Mouse (Mus musculus) fat pad, adult 2 months (tissue): Measurements from ENCODE around the gene Layn.

Experiments
- DNase-seq: peaks from one replicate; pipeline ENCODE4 v3.0.0-alpha.2; 2011; ENCODE audit warnings: low read depth, low spot score; ENCODE audit errors: extremely low read depth

Layn gene

DNA sequence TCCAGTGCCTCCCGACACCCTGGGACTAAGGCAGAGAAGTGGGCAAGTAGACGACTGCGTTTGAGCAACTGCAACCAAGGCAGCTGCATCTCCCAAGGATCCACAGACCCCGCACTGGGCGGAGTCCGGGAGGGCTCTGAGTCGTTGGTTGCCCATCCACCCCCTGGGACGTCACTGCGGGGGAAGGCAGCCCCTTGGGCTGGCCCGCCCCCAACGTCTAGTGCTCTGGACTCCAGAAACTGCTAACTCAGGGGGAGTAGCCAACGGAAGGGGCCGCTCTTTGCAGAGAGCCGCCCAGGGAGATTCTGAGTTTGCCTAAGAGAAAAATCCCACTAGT lies at the start of gene Layn:
Gene Layn, minus strand, starts transcription at position 116 of the 337 bp plus-strand sequence.
- DNase-seq, result no peak

GRCm38 (mm10) chr9:51114767-51115166 lies 37.9 kb upstream of the Layn start:
- DNase-seq, result no peak

GRCm38 (mm10) chr9:51105751-51106150 lies 28.9 kb upstream of the Layn start:
- DNase-seq, result no peak

DNA sequence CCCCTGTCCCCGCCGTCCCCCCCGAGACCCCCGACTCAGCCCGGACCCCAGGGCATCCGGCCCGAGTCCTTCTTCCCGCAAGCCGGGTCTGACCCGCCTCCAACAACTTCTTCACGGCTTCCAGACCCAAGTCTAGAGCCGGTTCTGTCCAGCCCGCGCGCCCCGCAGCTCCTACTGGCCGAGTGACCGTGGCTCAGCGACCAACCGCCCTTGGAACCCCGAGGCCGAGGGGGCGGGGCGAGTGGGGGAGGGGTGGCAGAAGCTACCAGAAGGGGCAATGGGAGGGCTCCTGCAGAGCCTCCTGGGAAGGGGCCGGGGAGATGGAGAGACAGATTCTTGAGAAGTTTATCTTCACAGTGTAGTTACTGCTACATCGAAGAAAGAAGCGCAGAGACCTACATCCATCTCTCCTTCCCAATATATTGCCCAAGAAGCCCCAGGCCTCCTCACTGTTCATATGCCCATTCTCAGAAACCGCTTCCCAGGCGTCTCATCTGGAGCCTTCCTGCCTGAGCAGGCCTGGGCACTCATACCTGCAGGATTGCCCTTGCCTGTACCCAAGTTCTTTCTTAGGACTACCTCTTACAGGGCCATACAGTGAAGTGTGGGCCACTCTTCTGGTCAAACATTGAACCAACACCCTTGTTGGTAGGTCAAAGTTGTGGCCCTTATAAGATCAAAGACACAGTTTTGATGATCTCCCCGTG lies 27.1 kb upstream of the Layn start:
- DNase-seq, result no peak

GRCm38 (mm10) chr9:51102963-51103807 lies 26.3 kb upstream of the Layn start:
- no peak for DNase-seq

DNA sequence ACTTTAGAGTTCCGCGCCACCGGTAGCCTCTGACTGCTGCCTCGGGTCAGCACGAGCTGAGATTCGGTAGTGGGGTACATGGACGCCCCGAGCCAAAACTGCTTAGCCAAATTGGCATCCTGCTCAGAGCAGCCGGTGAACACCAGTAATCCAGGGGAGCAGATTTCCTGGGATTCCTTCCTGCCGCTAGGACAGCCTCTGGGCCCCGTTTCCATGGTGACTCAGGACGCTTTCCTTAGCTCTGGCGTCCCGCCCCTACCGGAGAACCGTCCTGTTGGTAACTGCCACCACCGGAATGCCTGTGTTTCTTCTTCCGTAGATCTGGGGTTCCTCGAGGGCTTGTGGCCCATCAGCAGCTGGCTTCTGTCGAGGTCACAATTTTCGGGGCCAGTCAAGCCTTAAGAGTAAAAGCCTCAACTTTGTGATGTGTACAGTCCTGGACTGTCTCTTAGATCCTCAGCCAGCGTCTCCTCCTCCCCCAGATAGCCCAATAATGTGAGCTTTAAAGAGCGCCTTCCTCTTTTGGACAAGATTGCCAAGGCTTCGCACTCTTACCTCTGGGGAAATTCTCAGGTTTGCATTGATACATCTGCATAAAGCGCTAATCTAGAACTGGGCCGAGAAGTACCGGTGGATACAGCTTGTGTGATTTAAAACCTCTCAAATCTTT lies 25.0 kb upstream of the Layn start, which contains the start of gene 4833427G06Rik:
Gene 4833427G06Rik, minus strand, starts transcription at position 323 of the 670 bp plus-strand sequence.
- no peak for DNase-seq

- DNase-seq, result no peak
These were observed 19.4 kb upstream of the Layn start for GRCm38 (mm10) chr9:51096306-51096705.

DNA sequence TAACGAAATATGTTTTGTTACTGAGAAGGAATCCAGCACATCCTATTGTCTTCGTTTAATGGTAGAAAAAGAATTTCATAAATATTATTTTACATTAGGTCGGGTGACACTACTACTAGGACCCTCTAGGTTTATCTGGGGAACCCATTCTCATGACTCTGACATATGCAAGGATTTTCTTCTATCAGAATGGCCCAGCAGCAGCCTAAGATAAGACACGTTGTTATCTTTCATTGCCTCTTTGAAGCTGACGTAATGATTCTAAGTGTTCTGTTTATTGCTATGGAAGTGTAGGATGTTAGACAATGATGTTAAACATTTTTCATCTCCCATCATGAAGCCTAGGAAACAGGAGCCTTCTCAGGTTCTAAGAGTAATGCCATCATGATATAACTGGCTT lies 16.8 kb upstream of the Layn start:
- no peak for DNase-seq

DNA sequence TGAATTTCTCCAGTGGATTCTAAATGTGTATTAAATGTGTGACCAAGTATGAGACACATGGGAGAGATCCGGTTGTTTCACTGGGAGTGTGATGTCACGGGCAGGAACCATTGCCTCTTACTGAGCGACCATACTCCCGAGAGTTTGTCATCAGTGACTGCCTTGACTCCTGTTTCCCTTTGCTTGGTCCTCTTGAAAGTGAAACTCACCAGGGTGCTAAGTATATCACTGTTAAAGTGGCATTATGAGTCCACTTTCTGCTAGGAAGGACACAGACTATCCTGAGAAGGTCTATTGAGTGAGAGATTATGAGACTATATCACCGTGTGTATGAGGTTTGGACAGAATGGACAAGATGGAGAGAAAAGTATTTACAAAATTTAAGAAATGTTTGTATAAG lies 4.7 kb upstream of the Layn start:
- no peak for DNase-seq

DNA sequence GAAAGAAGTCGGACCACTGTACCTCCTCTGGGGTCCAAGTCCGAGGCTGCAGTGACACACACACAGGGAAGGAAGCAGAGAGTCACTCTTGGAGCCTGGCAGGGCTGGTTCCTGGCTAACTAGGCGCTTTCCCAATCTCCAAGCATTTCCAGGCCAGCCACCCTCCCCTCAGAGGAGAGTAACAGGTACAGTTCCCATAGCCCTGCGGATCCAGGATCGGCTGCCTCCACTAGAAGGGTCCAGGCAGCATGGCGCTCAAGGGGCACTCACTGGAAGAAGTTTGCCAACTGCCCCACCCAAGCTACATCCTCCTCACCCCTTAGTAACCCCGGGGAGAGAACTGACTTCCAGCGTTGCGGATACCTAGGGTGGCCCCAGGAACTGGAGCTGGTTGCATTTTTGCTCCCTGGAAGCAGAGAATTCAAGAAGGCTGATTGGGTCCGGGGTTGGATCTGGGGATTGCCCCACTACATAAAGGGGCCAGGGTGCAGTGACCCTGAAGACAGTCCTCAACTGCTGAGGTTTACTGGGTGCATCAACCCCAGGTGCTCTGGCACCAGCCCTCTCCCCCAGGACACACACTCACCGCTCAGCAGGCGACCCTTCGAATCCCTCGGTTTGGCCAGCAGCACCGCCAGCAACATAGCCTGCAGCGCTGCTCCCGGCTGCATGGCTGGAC lies 455 bp downstream of the Layn start:
- DNase-seq, result no peak

- no peak for DNase-seq
These were observed 1.1 kb downstream of the Layn start for GRCm38 (mm10) chr9:51075780-51076179.

DNA sequence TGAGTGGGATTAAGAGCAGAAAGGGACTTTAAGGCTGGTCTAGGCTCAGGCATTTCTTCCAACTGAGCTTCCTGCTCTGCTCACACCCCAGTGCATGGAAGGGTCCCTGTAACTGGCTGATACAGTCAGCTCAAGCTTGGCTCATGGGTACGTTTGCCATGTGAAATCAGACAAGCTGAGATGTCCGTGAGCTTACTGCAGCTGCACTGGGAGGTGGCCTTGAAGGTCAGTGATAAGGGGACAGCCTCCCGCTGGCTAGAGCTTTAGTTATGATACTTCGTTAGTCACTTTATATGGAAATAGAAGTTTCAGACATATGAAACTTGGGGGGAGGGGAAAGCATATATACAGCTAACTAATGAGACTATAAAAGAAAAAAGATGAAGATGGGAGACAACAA lies 6.1 kb downstream of the Layn start:
- DNase-seq, result no peak

GRCm38 (mm10) chr9:51068202-51068601 lies 8.7 kb downstream of the Layn start:
- DNase-seq, result no peak

GRCm38 (mm10) chr9:51060601-51061000 lies 16.3 kb downstream of the Layn start, which contains the start of gene Btg4:
TSS of gene Btg4 (plus strand) at chr9:51060901.
- DNase-seq, result no peak

DNA sequence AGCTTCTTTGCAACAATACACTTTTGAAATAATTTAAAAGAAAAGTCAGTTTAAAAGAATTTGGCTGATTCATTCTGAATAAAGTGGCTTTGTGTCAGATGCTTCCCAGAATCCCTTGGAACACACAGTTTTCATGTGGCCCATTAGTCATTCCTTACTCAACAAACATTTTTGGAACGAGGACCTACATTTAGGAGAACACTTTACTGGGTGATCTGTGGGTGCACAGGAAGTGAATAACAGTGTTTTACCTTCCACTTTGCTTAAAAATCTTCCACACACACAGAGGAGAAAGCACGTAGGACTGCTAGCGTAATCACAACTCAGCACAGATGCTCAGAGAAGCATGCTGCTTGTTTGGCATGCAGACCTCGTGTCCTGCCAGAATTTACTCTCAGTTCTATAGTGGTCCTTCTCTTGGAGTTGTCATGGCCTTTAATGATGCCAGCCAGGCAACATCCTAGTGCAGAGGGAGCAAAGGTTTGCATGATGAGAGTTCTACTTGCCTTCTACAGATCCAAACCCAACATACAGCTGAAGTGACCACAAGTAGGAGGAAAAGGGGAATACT lies 17.9 kb downstream of the Layn start:
- DNase-seq, result no peak

DNA sequence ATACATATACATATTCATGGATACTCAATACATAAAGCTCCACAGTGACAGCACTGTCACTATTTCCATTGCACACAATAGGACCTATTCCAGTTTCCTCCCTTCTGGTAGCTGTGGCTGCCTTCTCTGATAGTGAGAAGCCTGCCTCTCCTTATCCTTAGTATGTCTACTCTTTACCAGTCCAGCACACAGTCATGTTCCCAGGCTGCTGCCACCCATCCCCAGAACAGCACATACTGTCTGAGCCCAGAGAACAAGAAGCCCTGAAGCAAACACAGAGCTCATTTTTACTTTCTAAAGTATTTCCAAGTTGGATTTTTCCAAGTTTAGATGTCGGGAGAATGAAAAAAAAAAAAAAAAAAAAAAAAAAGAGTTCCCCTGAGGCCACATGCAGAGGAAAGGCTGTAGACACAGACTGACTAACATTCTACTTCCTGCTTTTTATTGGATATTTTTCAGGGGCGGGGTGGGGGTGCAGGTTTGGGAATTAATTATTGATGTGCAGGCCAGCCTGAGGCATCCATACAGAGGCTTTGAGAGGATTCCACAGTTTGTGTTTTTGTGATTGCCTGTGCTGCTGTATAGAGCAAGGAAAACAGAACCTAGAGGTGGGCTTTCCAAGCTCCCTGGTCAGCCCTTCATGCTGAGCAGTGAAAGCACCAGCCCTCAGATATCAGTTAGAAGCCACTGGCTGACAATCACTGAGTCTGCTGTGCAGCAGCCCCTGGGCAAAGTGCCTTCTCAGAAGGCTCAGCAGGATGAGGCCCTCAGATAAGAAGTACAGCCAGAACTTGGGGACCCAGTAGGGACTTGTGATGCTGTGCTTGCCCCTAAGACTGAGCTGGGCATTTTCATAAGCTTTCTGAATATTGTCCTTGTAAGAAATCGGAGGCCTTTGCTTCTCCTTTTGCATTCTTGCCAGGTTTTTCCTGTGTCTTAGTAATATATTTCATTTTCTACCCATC lies 20.3 kb downstream of the Layn start:
- DNase-seq, result no peak

DNA sequence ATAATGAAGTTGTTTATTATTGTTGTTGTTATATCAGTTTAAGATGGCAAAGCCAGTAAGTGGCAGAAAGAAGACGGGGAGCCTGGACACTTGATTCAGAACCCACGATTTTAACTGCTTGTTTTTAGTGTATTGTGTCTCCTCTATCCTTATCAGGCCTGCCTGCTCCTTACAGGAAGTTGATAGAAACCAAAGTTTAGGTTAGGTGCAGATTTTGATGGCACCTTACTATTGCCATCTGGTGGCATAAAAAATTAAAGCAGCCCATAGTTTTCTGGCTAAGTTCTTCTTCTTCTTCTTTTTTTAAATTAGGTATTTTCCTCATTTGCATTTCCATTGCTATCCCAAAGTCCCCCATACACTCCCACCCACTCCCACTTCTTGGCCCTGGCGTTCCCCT lies 24.7 kb downstream of the Layn start:
- no peak for DNase-seq

DNA sequence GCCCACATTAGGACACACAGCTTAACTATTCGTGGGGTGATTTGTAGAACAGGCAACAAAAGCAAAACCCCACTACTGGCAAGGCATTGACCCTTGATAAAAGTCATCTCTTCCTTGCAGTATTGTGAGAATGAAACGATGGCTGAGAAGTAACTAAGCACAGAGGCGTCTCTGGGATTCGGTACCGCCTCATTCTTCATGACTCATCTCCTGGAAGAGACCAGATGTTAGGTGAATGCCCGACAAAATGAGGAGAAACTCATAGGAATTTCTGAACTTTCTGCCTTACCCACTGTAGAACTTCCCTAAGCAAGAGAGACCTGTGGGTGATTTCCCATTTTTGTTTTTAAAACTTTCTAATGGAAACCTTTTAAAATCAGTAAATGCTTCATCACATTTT lies 34.8 kb downstream of the Layn start:
- no peak for DNase-seq

GRCm38 (mm10) chr9:51041491-51041980 lies 35.4 kb downstream of the Layn start:
- DNase-seq, result no peak
